Comparison of ENCODE assay signal across 20 mouse cellular contexts in genomic region chr11:121485882-121486281, GRCm38 (mm10). TPM values are rescaled to one million over a fixed set of nuclear protein-coding genes. Genes with fewer than 3 reads are reported as not detected.
DNase-seq lines count a peak whose midpoint lies in the region; ATAC-seq and TF ChIP-seq lines count a peak whose summit lies in the region.
"Had no signal": no experiment of that assay in that cellular context is flagged by ENCODE, and none has a peak within 500 bp of the region (broad histone marks: within the 10 kb centered on the region; RNA-seq: fewer than 3 reads in every experiment).

No protein-coding gene starts in this region.

- H3K27me3 ChIP-seq in thymus, adult 2 months (ENCODE audit: control insufficient read depth, insufficient read depth, low read length) = no peaks in the 10 kb centered on the region
- no peaks in the 10 kb centered on the region for H3K27me3 ChIP-seq in stomach, embryonic 14.5 days (ENCODE audit: control insufficient read depth, insufficient read depth, low read length)
- H3K27me3 ChIP-seq: forebrain, embryonic 15.5 days; heart, embryonic 12.5 days; midbrain, embryonic 15.5 days had no signal

- ATAC-seq in common myeloid progenitor, adult 5-6 weeks (replicated peaks; ENCODE audit: low read depth, poor library complexity, severe bottlenecking) = peak; percentile 83
- no peak for ATAC-seq in stomach, embryonic 14.5 days (ENCODE audit: insufficient number of reproducible peaks, insufficient read depth, low FRiP score, low read depth)
- ATAC-seq: CD4-positive, CD25-positive, alpha-beta regulatory T cell, adult 4 months; forebrain, embryonic 15.5 days; inflammation-experienced regulatory T-cells, adult 6 months; midbrain, embryonic 15.5 days had no signal

- DNase-seq in thymus, postnatal 0 days (ENCODE audit: low spot score) = peak; percentile 25
- DNase-seq in thymus, adult 2 months = no peak
- DNase-seq in yolk sac, embryonic 10.5 days (ENCODE audit: low spot score) = no peak
- no peak for DNase-seq in heart, postnatal 4 days
- no peak for DNase-seq in retina, embryonic 14.5 days (ENCODE audit: low spot score)
- DNase-seq: adrenal gland, adult 2 months; cerebellum, adult 11-12 months; cerebellum, postnatal 25 days; kidney, adult 8-10 months; kidney, postnatal 25 days; layer of hippocampus, adult 9-11 months; lung, adult 2 months had no signal

- H3K36me3 ChIP-seq in thymus, adult 2 months (ENCODE audit: control insufficient read depth, insufficient read depth, low read length) = no peaks in the 10 kb centered on the region
- no peaks in the 10 kb centered on the region for H3K36me3 ChIP-seq in stomach, embryonic 14.5 days (ENCODE audit: control insufficient read depth, insufficient read depth, low read length)
- H3K36me3 ChIP-seq: midbrain, embryonic 15.5 days had no signal

- no peak overlapping the region for H3K4me2 ChIP-seq in stomach, embryonic 14.5 days (replicated peaks; ENCODE audit: low read depth, low read length)
- H3K4me2 ChIP-seq: forebrain, embryonic 15.5 days; heart, embryonic 12.5 days; midbrain, embryonic 15.5 days had no signal

- no peak overlapping the region for H3K4me3 ChIP-seq in thymus, adult 2 months (ENCODE audit: control insufficient read depth, insufficient read depth, low read length)
- H3K4me3 ChIP-seq in stomach, embryonic 14.5 days (ENCODE audit: low read depth, low read length) = no peak overlapping the region
- H3K4me3 ChIP-seq: forebrain, embryonic 15.5 days; heart, embryonic 12.5 days; hindbrain, embryonic 10.5 days; midbrain, embryonic 15.5 days had no signal

- TF ChIP-seq POLR2A in thymus, adult 2 months (IDR thresholded peaks at IDR 0.05; ENCODE audit: control insufficient read depth, extremely low read depth, insufficient read depth, low read length, poor library complexity) = no peak

- TF ChIP-seq CTCF in thymus, adult 2 months (IDR thresholded peaks at IDR 0.05; ENCODE audit: borderline replicate concordance, control insufficient read depth, extremely low read depth, insufficient read depth, low read length, poor library complexity) = no peak

- whole genome bisulfite sequencing in thymus, adult 2 months = 11% methylated on average over 9 of the region's 9 CpGs
- WGBS in stomach, embryonic 14.5 days = 82% methylated on average over 9 of the region's 9 CpGs

- H3K9me3 ChIP-seq in stomach, embryonic 14.5 days (ENCODE audit: control insufficient read depth, low read depth, low read length) = no peaks in the 10 kb centered on the region
- H3K9me3 ChIP-seq: forebrain, embryonic 15.5 days; heart, embryonic 12.5 days; hindbrain, embryonic 10.5 days; midbrain, embryonic 15.5 days had no signal

- H3K4me1 ChIP-seq in thymus, adult 2 months (replicated peaks; ENCODE audit: control insufficient read depth, insufficient read depth, low read length) = peaks cover 7% of the 10 kb centered on the region
- H3K4me1 ChIP-seq in stomach, embryonic 14.5 days (ENCODE audit: control insufficient read depth, insufficient read depth, low read length) = no peaks in the 10 kb centered on the region
- H3K4me1 ChIP-seq: forebrain, embryonic 15.5 days; heart, embryonic 12.5 days; hindbrain, embryonic 10.5 days; midbrain, embryonic 15.5 days had no signal

- no peak overlapping the region for H3K27ac ChIP-seq in thymus, adult 2 months (ENCODE audit: control insufficient read depth, insufficient read depth, low read length)
- H3K27ac ChIP-seq in stomach, embryonic 14.5 days (ENCODE audit: low read length) = 0 out of 2 replicates have a peak overlapping the region, but pooled peaks have one; percentile 3
- H3K27ac ChIP-seq: forebrain, embryonic 15.5 days; hindbrain, embryonic 10.5 days; midbrain, embryonic 15.5 days had no signal

- H3K9ac ChIP-seq in stomach, embryonic 14.5 days (replicated peaks; ENCODE audit: low read depth, low read length) = no peak overlapping the region
- H3K9ac ChIP-seq: forebrain, embryonic 15.5 days; heart, embryonic 12.5 days; midbrain, embryonic 15.5 days had no signal

RNA-seq across cellular contexts. Expression of gene Zfp750, which starts 33.3 kb away (rescaled TPM):
- polyA plus RNA-seq in thymus, postnatal 0 days (2015; fragmentation: Nextera tagmentation; extraction: Ambion mirVana) = 1.1 TPM in 2 replicates
- 2.3 and 2.4 TPM in 2 replicates for polyA plus RNA-seq in thymus, adult 2 months (2012; rRNA removed)
- total RNA-seq in common myeloid progenitor, adult 5-6 weeks (2017) = not detected in 2 replicates
- 8.6 and 8.9 TPM in 2 replicates for polyA plus RNA-seq in stomach, embryonic 14.5 days (2014; fragmentation: Nextera tagmentation; extraction: Ambion mirVana)
- under 1 TPM in 1 of 2 experiments, not detected in 1; 0.07 TPM for total RNA-seq in heart, postnatal 4 days (2021)

RNA-seq across cellular contexts. Expression of gene Tbcd, which starts 34.1 kb away (rescaled TPM):
- 45.5 and 51.7 TPM in 2 replicates for polyA plus RNA-seq in thymus, postnatal 0 days (2015; fragmentation: Nextera tagmentation; extraction: Ambion mirVana)
- polyA plus RNA-seq in thymus, adult 2 months (2012; rRNA removed) = 86.5 and 90.0 TPM in 2 replicates
- total RNA-seq in common myeloid progenitor, adult 5-6 weeks (2017) = 46.9 and 57.8 TPM in 2 replicates
- 32.0 and 33.2 TPM in 2 replicates for polyA plus RNA-seq in stomach, embryonic 14.5 days (2014; fragmentation: Nextera tagmentation; extraction: Ambion mirVana)
- total RNA-seq in heart, postnatal 4 days (2021) = 10 to 100 TPM; 24.7 to 25.2 TPM

RNA-seq across cellular contexts. Expression of gene Fn3k, which starts 51.2 kb away (rescaled TPM):
- polyA plus RNA-seq in thymus, postnatal 0 days (2015; fragmentation: Nextera tagmentation; extraction: Ambion mirVana) = 6.8 and 6.9 TPM in 2 replicates
- polyA plus RNA-seq in thymus, adult 2 months (2012; rRNA removed) = 7.0 and 9.5 TPM in 2 replicates
- 0.44 and 0.46 TPM in 2 replicates for total RNA-seq in common myeloid progenitor, adult 5-6 weeks (2017)
- polyA plus RNA-seq in stomach, embryonic 14.5 days (2014; fragmentation: Nextera tagmentation; extraction: Ambion mirVana) = 0.87 and 1.2 TPM in 2 replicates
- 10 to 100 TPM; 13.7 to 14.6 TPM for total RNA-seq in heart, postnatal 4 days (2021)
- polyA plus RNA-seq: CD4-positive, CD25-positive, alpha-beta regulatory T cell, adult 4 months had no signal
